In genomic region chr10:128892246-128892645, GRCm38 (mm10) we compare ENCODE assay signal across 7 mouse cellular contexts. TPM values are rescaled to one million over a fixed set of nuclear protein-coding genes. Genes with fewer than 3 reads are reported as not detected.
DNase-seq lines count a peak whose midpoint lies in the region; ATAC-seq and TF ChIP-seq lines count a peak whose summit lies in the region.

No protein-coding gene starts in this region.

- no peak for TF ChIP-seq CTCF in forebrain, postnatal 0 days (IDR thresholded peaks at IDR 0.05; ENCODE audit: low read depth)

- H3K9ac ChIP-seq in forebrain, postnatal 0 days, result peak overlapping the region; percentile 72
- no peak overlapping the region for H3K9ac ChIP-seq in liver, embryonic 15.5 days

- 7% methylated on average over 9 of the region's 9 CpGs for WGBS in forebrain, postnatal 0 days
- WGBS in liver, embryonic 15.5 days (ENCODE audit: insufficient replicate concordance), result 3% methylated on average over 9 of the region's 9 CpGs

- no peaks in the 10 kb centered on the region for H3K27me3 ChIP-seq in forebrain, postnatal 0 days (ENCODE audit: insufficient read depth, low read length)
- peaks cover 100% of the 10 kb centered on the region for H3K27me3 ChIP-seq in liver, embryonic 15.5 days

- H3K36me3 ChIP-seq in forebrain, postnatal 0 days (ENCODE audit: insufficient read depth), result no peaks in the 10 kb centered on the region
- H3K36me3 ChIP-seq in liver, embryonic 15.5 days (replicated peaks), result no peaks in the 10 kb centered on the region

- peak overlapping the region; percentile 82 for H3K4me2 ChIP-seq in forebrain, postnatal 0 days (ENCODE audit: low read depth)
- peak overlapping the region; percentile 74 for H3K4me2 ChIP-seq in liver, embryonic 15.5 days

- no peaks in the 10 kb centered on the region for H3K9me3 ChIP-seq in forebrain, postnatal 0 days (ENCODE audit: low read length)
- no peaks in the 10 kb centered on the region for H3K9me3 ChIP-seq in liver, embryonic 15.5 days (replicated peaks)

- peak overlapping the region; percentile 89 for H3K27ac ChIP-seq in forebrain, postnatal 0 days (ENCODE audit: low read depth, low read length)
- H3K27ac ChIP-seq in liver, embryonic 15.5 days (replicated peaks), result no peak overlapping the region

- peak; percentile 33 for DNase-seq in thymus, postnatal 14 days
- no peak for DNase-seq in thymus, adult 18-20 months
- DNase-seq in forebrain, postnatal 0 days, result no peak
- DNase-seq in adrenal gland, postnatal 25 days, result no peak
- no peak for DNase-seq in frontal cortex, postnatal 10 days (ENCODE audit: low spot score in 2 of 2)
- DNase-seq in embryo, embryonic 9.5 days (ENCODE audit: extremely low spot score), result no peak

- peaks cover 18% of the 10 kb centered on the region for H3K4me1 ChIP-seq in forebrain, postnatal 0 days (ENCODE audit: insufficient read depth)
- H3K4me1 ChIP-seq in liver, embryonic 15.5 days (replicated peaks), result peaks cover 27% of the 10 kb centered on the region

- H3K4me3 ChIP-seq in forebrain, postnatal 0 days (ENCODE audit: low read depth, low read length), result peak overlapping the region; percentile 86
- H3K4me3 ChIP-seq in liver, embryonic 15.5 days (replicated peaks), result peak overlapping the region; percentile 55

- no peak; the same call in 1 of the 2 replicates for ATAC-seq in forebrain, postnatal 0 days
- no peak for ATAC-seq in liver, embryonic 15.5 days (ENCODE audit: insufficient read depth)

RNA-seq across cellular contexts. Expression of gene Gdf11, which starts 0.7 kb away (rescaled TPM):
- 15.7 and 19.1 TPM in 2 replicates for total RNA-seq in forebrain, postnatal 0 days (2014; rRNA removed)
- polyA plus RNA-seq in forebrain, postnatal 0 days (2015; fragmentation: Nextera tagmentation; extraction: Ambion mirVana), result 4.3 and 6.7 TPM in 2 replicates
- polyA plus RNA-seq in liver, embryonic 15.5 days (2015; fragmentation: Nextera tagmentation; extraction: Ambion mirVana), result 0.26 and 0.31 TPM in 2 replicates
- 1.5 and 1.9 TPM in 2 replicates for total RNA-seq in adrenal gland, postnatal 25 days (2021)

RNA-seq across cellular contexts. Expression of gene Cd63, which starts 8.5 kb away (rescaled TPM):
- 11.7 and 25.2 TPM in 2 replicates for total RNA-seq in forebrain, postnatal 0 days (2014; rRNA removed)
- polyA plus RNA-seq in forebrain, postnatal 0 days (2015; fragmentation: Nextera tagmentation; extraction: Ambion mirVana), result 168 and 188 TPM in 2 replicates
- 102 and 113 TPM in 2 replicates for polyA plus RNA-seq in liver, embryonic 15.5 days (2015; fragmentation: Nextera tagmentation; extraction: Ambion mirVana)
- total RNA-seq in adrenal gland, postnatal 25 days (2021), result 238 and 302 TPM in 2 replicates

RNA-seq across cellular contexts. Expression of gene Rdh5, which starts 30.4 kb away (rescaled TPM):
- 4.1 and 5.8 TPM in 2 replicates for total RNA-seq in forebrain, postnatal 0 days (2014; rRNA removed)
- 6.9 and 10.2 TPM in 2 replicates for polyA plus RNA-seq in forebrain, postnatal 0 days (2015; fragmentation: Nextera tagmentation; extraction: Ambion mirVana)
- polyA plus RNA-seq in liver, embryonic 15.5 days (2015; fragmentation: Nextera tagmentation; extraction: Ambion mirVana), result 18.4 and 24.3 TPM in 2 replicates
- 7.7 and 15.9 TPM in 2 replicates for total RNA-seq in adrenal gland, postnatal 25 days (2021)

RNA-seq across cellular contexts. Expression of gene Bloc1s1, which starts 31.6 kb away (rescaled TPM):
- total RNA-seq in forebrain, postnatal 0 days (2014; rRNA removed), result 120 and 149 TPM in 2 replicates
- polyA plus RNA-seq in forebrain, postnatal 0 days (2015; fragmentation: Nextera tagmentation; extraction: Ambion mirVana), result 246 and 305 TPM in 2 replicates
- polyA plus RNA-seq in liver, embryonic 15.5 days (2015; fragmentation: Nextera tagmentation; extraction: Ambion mirVana), result 93.9 and 96.1 TPM in 2 replicates
- total RNA-seq in adrenal gland, postnatal 25 days (2021), result 189 and 195 TPM in 2 replicates

RNA-seq across cellular contexts. Expression of gene Itga7, which starts 41.4 kb away (rescaled TPM):
- 7.7 and 12.7 TPM in 2 replicates for total RNA-seq in forebrain, postnatal 0 days (2014; rRNA removed)
- 5.8 and 7.7 TPM in 2 replicates for polyA plus RNA-seq in forebrain, postnatal 0 days (2015; fragmentation: Nextera tagmentation; extraction: Ambion mirVana)
- 0.81 and 1.1 TPM in 2 replicates for polyA plus RNA-seq in liver, embryonic 15.5 days (2015; fragmentation: Nextera tagmentation; extraction: Ambion mirVana)
- total RNA-seq in adrenal gland, postnatal 25 days (2021), result 9.6 and 10.2 TPM in 2 replicates
